Mouse (Mus musculus) embryonic facial prominence, embryonic 14.5 days (tissue): Measurements from ENCODE around the gene Phka2. TPM values are rescaled to one million over a fixed set of nuclear protein-coding genes. Genes with fewer than 3 reads are reported as not detected.

ENCODE experiments used
- ATAC-seq: fragments of 200-750 bp; cut with Nextera tagmentation; 2 replicates; pipeline ENCODE4 v1.8.0; 2017; ENCODE audit warnings: low read depth, moderate number of reproducible peaks, moderate TSS enrichment
- DNase-seq: peaks from one replicate; pipeline ENCODE4 v3.0.0-alpha.2; 2015; ENCODE audit warnings: low spot score
- H3K27ac ChIP-seq: fragments of 300-500 bp; sonication (generic); replicated peaks from 2 replicates; pipeline ENCODE4 v1.5.1; 2014; ENCODE audit warnings: low read depth, mild to moderate bottlenecking, low read length, moderate library complexity
- H3K27me3 ChIP-seq: fragments of 300-500 bp; sonication (generic); replicated peaks from 2 replicates; pipeline ENCODE4 v1.6.1; 2014; ENCODE audit warnings: low read length; ENCODE audit not compliant: control insufficient read depth, insufficient read depth
- H3K36me3 ChIP-seq: fragments of 300-500 bp; sonication (generic); 2 replicates; pipeline ENCODE4 v1.6.1; 2014; ENCODE audit warnings: low read length, mixed read lengths; ENCODE audit not compliant: control insufficient read depth, insufficient read depth
- H3K4me1 ChIP-seq: fragments of 300-500 bp; sonication (generic); 2 replicates; pipeline ENCODE4 v1.6.1; 2014; ENCODE audit warnings: antibody characterized with exemption, low read length; ENCODE audit not compliant: control insufficient read depth, insufficient read depth
- H3K4me2 ChIP-seq: fragments of 300-500 bp; sonication (generic); 2 replicates; pipeline ENCODE4 v1.6.1; 2014; ENCODE audit warnings: low read depth, mild to moderate bottlenecking, low read length, moderate library complexity, mixed read lengths
- H3K4me3 ChIP-seq: fragments of 300-500 bp; sonication (generic); 2 replicates; pipeline ENCODE4 v1.5.1; 2014; ENCODE audit warnings: low read depth, mild to moderate bottlenecking, low read length
- H3K9ac ChIP-seq: fragments of 300-500 bp; sonication (generic); 2 replicates; pipeline ENCODE4 v1.6.1; 2014; ENCODE audit warnings: low read depth, mild to moderate bottlenecking, low read length, moderate library complexity, mixed read lengths
- H3K9me3 ChIP-seq: fragments of 300-500 bp; sonication (generic); 2 replicates; pipeline ENCODE4 v1.6.1; 2016; ENCODE audit warnings: low read length; ENCODE audit not compliant: control insufficient read depth
- WGBS: fragments of 180-500 bp; shearing (Covaris S2); extraction: QIAGEN DNeasy Blood & Tissue Kit; methylation state at CpG from one replicate; pipeline ENCODE4 v1.1.7; 2014; 5-methylcytosine and 5-hydroxymethylcytosine counted together
- polyA plus RNA-seq: library from polyadenylated mRNA; unstranded; fragments of >200 nt; fragmentation: Nextera tagmentation; extraction: Ambion mirVana; gene quantifications from 2 replicates; pipeline ENCODE4 v1.2.1, GENCODE M21; 2014

Gene Phka2
- polyA plus RNA-seq, 1 experiment from 2014 or later = 18.1 TPM

DNA sequence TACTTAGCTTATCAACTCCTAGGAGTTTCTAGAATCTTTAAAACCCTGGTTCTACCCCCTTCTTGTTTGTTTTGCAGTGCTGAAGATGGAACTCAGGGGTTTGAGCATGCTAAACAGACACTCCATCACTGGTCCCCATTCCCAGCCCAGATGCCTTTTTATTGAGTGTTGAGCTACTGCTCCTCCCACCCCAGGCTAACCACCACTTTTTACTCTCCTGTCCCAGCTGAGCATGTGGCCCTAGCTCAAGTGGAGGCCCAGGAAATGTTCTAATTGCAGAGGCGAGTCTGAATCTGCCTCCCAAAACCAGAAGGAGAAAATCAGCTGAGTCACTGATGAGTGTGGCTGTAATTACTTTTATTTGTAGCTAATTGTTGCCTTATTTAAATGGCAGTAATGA, 83.1 kb downstream of the Phka2 start:
- ATAC-seq = no peak
- no peak overlapping the region for H3K27ac ChIP-seq

DNA sequence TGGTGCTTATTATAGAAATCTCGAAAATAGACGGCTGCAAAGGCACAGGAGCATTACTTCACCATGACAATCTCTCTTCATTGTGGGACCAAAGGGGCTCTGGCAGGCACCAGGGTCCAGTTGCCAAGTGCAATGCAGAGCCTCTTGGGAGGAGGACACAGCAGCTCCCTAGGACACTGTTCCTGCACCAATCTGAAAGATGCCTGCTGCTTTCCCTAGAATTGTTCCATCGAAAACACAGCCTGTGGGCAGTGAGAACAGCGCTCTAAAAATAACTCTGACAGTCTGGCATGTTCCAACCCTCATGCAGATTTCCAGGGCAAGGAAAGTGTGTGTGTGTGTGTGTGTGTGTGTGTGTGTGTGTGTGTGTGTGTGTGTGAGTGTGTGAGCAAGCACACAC, 86.6 kb downstream of the Phka2 start:
- DNase-seq (no peak), ATAC-seq (no peak)
- no peaks in the 10 kb centered on the region for H3K9me3 ChIP-seq
- H3K4me2 ChIP-seq = no peak overlapping the region
- no peak overlapping the region for H3K27ac ChIP-seq
- no peaks in the 10 kb centered on the region for H3K36me3 ChIP-seq
- H3K9ac ChIP-seq = no peak overlapping the region
- no peak overlapping the region for H3K4me3 ChIP-seq
- no peaks in the 10 kb centered on the region; the same call in 1 of the 2 replicates for H3K27me3 ChIP-seq
- WGBS = 87% methylated on average over 4 of the region's 4 CpGs
- H3K4me1 ChIP-seq = no peaks in the 10 kb centered on the region

More for the DNA sequence above, 83.1 kb downstream of the Phka2 start:
- no peak for DNase-seq
- H3K4me1 ChIP-seq = no peaks in the 10 kb centered on the region
- no peaks in the 10 kb centered on the region; the same call in 1 of the 2 replicates for H3K27me3 ChIP-seq
- H3K36me3 ChIP-seq = no peaks in the 10 kb centered on the region
- no peak overlapping the region for H3K4me3 ChIP-seq
- no peak overlapping the region for H3K9ac ChIP-seq
- no peak overlapping the region for H3K4me2 ChIP-seq
- WGBS = 61% methylated on average over 1 of the region's 1 CpGs
- H3K9me3 ChIP-seq = no peaks in the 10 kb centered on the region

DNA sequence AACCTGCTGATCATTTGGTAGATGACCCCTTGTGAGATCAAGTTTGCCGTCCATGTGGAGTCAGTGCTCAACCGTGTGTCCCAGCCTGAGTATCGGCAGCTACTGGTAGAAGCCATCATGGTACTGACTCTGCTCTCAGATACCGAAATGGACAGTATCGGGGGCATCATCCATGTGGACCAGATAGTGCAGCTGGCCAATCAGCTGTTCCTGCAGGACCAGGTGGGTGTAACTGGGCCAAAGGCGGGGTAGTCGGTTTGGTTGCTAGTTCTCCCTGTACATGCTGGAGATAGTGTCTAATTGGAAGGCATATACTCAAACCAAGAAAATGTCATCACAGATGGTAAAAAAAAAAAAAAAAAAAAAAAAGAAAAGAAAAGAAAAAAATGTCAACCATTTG, 88.2 kb downstream of the Phka2 start:
- no peak for ATAC-seq
- H3K4me1 ChIP-seq = no peaks in the 10 kb centered on the region
- DNase-seq = no peak
- no peaks in the 10 kb centered on the region for H3K36me3 ChIP-seq
- no peaks in the 10 kb centered on the region for H3K9me3 ChIP-seq
- H3K4me3 ChIP-seq = no peak overlapping the region
- H3K4me2 ChIP-seq = no peak overlapping the region
- H3K27ac ChIP-seq = no peak overlapping the region
- 96% methylated on average over 7 of the region's 7 CpGs for WGBS
- H3K27me3 ChIP-seq = no peaks in the 10 kb centered on the region; the same call in 1 of the 2 replicates
- H3K9ac ChIP-seq = no peak overlapping the region

DNA sequence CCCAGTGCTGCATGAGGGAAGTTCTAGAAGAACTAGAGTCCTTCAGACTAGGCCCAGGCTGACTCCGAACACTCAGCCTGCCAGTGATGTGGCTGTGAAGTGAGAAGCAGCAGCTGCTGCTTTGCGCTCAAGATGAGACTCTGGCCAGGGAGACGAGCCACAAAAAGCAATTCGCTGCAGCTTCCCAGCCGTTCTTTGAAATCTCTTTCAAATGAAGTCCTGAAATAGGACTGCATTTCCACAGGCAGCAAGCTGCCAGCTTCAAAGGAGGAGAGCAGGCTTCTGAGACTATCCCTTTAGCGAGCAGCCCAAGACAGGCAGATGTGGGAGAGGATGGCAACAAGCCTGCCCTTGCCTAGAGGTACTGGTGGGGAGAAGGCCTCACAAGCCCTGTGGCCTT, 91.0 kb downstream of the Phka2 start:
- Histone ChIP-seq H3K4me3 (no peak overlapping the region), H3K27ac (no peak overlapping the region), H3K36me3 (no peaks in the 10 kb centered on the region), H3K4me1 (no peaks in the 10 kb centered on the region), H3K4me2 (no peak overlapping the region), H3K27me3 (no peaks in the 10 kb centered on the region; the same call in 1 of the 2 replicates), H3K9ac (no peak overlapping the region), H3K9me3 (no peaks in the 10 kb centered on the region)
- ATAC-seq = no peak
- no peak for DNase-seq
- WGBS = 75% methylated on average over 6 of the region's 6 CpGs

DNA sequence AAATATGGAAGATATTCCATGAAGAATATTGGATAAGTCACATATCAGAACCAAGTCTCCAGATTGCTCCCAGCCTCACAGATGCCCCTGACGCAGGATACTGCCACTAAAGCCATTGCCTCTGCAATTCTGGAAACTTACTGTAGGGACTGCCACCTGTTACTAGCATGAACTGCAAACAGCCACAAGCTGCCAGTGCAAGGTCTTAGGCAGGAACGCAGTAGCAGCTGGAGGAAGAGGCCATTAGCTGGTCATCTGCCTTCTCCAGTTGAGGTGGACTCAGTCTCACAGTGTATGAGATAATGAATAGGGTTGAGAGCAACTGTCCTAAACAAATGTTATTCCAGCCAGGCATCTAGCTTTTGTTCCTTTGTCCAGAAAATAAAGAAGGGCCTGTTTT, 96.1 kb downstream of the Phka2 start:
- no peak overlapping the region for H3K4me3 ChIP-seq
- ATAC-seq (peak; percentile 48; the same call in 1 of the 2 replicates), DNase-seq (peak; percentile 29)
- no peaks in the 10 kb centered on the region; the same call in 1 of the 2 replicates for H3K4me1 ChIP-seq
- H3K4me2 ChIP-seq = no peak overlapping the region
- H3K36me3 ChIP-seq = no peaks in the 10 kb centered on the region
- H3K27me3 ChIP-seq = 0 out of 2 replicates have a peak, but pooled peaks cover 6% of the 10 kb centered on the region
- H3K9ac ChIP-seq = no peak overlapping the region
- 66% methylated on average over 2 of the region's 2 CpGs for WGBS
- H3K27ac ChIP-seq = no peak overlapping the region; the same call in 1 of the 2 replicates
- no peaks in the 10 kb centered on the region for H3K9me3 ChIP-seq

DNA sequence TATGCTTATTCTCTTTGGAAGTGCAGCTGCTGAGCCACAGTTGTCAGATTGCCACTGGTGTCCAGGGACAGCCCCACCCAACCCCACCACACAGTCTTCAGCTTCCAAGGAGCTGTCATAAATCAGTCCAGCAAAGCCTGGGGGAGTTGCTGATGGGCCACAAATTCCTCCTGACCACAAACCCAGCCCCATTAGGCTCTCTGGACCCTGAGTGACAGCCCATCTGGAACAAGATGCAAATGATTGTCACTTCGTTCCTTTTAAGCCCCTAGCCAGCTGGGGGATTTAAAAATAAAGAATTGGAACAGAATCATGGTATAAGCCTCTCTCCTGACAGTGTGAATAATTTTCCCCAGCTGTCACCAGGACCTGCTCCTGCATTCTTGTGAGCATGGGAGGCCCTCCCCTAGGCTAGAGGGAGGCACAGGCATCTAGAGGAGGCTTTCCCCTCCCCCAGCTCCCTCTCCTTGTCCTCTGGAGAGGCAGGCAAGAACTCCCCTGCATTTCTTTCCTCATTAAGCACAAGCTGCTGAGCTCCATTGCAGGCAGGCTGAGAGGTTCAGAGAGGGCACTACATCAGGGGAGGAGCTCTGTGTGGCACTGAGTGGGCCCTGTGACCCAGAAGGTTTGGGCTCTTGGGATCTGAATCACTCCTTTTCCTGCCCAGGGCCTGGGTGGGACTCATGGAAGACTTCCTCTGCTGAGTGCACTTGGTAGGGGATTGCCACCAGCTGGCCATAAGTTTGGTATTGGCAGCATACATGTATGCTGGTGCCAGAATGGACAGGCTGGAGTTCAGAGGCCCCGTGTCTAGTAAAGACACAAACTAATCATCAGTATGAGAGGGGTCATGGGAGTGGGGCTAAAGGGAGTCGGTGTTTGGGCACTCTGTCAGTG, 96.8 kb downstream of the Phka2 start:
- DNase-seq (peak; percentile 91), ATAC-seq (peak; percentile 93)
- H3K27ac ChIP-seq = no peak overlapping the region; the same call in none of the 2 replicates
- 47% methylated on average over 3 of the region's 3 CpGs for WGBS
- no peak overlapping the region for H3K4me3 ChIP-seq
- no peaks in the 10 kb centered on the region for H3K9me3 ChIP-seq
- H3K9ac ChIP-seq = no peak overlapping the region
- no peak overlapping the region for H3K4me2 ChIP-seq
- H3K36me3 ChIP-seq = no peaks in the 10 kb centered on the region
- H3K4me1 ChIP-seq = peaks cover 1% of the 10 kb centered on the region; the same call in 1 of the 2 replicates
- H3K27me3 ChIP-seq = 0 out of 2 replicates have a peak, but pooled peaks cover 6% of the 10 kb centered on the region

DNA sequence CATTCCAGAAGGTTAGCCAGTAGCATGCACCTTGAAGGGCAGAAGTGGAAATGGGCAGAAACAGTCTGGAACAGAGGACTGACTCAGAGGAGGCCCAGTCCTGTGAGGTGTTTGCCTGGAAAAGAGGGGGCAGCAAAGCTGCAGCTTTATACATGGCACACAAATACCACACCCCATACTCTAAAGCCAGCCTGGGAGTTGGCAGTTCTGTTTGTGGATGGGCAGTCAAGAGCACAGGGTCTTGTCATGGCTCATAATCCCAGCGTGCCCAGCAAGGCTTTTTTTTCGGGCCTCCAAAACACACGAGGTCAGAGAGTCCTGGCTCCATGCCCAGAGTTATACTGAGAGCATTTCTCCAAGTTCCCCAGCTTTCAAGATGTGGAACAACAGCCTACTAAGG, 99.1 kb downstream of the Phka2 start:
- no peak for ATAC-seq
- no peak overlapping the region for H3K4me3 ChIP-seq
- 35% methylated on average over 3 of the region's 3 CpGs for WGBS
- no peak overlapping the region for H3K4me2 ChIP-seq
- H3K27me3 ChIP-seq = 0 out of 2 replicates have a peak, but pooled peaks cover 6% of the 10 kb centered on the region
- peak; percentile 46 for DNase-seq
- H3K27ac ChIP-seq = no peak overlapping the region
- H3K9me3 ChIP-seq = no peaks in the 10 kb centered on the region
- peaks cover 5% of the 10 kb centered on the region; the same call in 1 of the 2 replicates for H3K4me1 ChIP-seq
- no peaks in the 10 kb centered on the region for H3K36me3 ChIP-seq
- H3K9ac ChIP-seq = no peak overlapping the region

DNA sequence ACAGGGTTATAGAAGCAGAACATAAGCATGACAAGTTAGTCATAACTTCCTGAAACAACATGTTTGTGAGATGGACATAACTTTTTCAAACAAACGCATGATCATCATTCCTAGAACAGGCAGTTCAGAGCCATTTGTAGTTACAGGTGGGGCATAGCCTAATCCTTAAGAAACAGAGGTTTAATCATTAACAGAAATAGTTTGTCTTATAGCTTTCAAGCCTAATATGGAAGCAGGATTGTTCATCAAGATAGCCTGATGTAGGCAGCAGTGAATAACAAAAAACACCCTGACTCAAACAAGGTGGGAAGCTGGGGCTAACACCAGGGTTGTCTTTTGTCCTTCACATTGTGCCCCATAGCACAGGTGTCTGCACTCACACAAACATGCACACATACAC, 100.8 kb downstream of the Phka2 start:
- 86% methylated on average over 1 of the region's 1 CpGs for WGBS

More for the DNA sequence above, 100.8 kb downstream of the Phka2 start:
- H3K27ac ChIP-seq = no peak overlapping the region
- H3K27me3 ChIP-seq = 0 out of 2 replicates have a peak, but pooled peaks cover 6% of the 10 kb centered on the region
- no peak overlapping the region for H3K9ac ChIP-seq
- ATAC-seq (no peak), DNase-seq (no peak)
- peaks cover 5% of the 10 kb centered on the region; the same call in 1 of the 2 replicates for H3K4me1 ChIP-seq
- no peaks in the 10 kb centered on the region for H3K9me3 ChIP-seq
- H3K4me3 ChIP-seq = no peak overlapping the region
- H3K4me2 ChIP-seq = no peak overlapping the region
- H3K36me3 ChIP-seq = no peaks in the 10 kb centered on the region
